Mouse (Mus musculus): ENCODE results near the gene Otub1. TPM values are rescaled to one million over a fixed set of nuclear protein-coding genes. Genes with fewer than 3 reads are reported as not detected.
A peak's percentile ranks its signal among the peaks of the same experiment; 100 is the strongest.

The Otub1 gene
- polyA plus RNA-seq, 1 experiment from 2014 or later = 197 TPM

DNA sequence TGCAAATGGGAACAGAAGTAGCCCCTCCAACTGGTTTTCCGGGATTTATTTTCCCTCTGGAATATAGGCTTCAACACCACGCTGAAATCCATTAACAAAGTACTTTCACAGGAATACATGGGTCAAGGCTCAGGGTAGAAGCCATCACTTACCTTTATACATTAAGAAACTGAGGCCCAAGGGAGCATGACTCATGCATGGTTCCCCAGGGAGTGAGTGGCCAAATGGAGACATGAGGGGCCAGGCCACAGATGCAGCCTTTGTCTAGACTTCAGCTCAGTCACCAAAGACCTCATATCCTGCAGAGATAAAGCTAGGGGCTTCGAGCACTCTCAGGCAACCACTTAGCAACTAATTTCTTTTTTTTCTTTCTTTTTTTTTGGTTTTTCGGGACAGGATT is 30.6 kb upstream of the Otub1 start:
- no peak overlapping the region for H3K9ac ChIP-seq (ENCODE audit: low read depth, low read length)
- H3K27me3 ChIP-seq (ENCODE audit: insufficient read depth, low read length) = no peaks in the 10 kb centered on the region
- H3K4me3 ChIP-seq (replicated peaks; ENCODE audit: low read depth, low read length) = no peak overlapping the region
- TF ChIP-seq CTCF (IDR thresholded peaks at IDR 0.05; ENCODE audit: low read depth) = no peak
- H3K9me3 ChIP-seq (replicated peaks; ENCODE audit: low read length) = no peaks in the 10 kb centered on the region
- H3K36me3 ChIP-seq (ENCODE audit: insufficient read depth, low read length) = peaks cover 8% of the 10 kb centered on the region; the same call in 1 of the 2 replicates
- no peak overlapping the region for H3K4me2 ChIP-seq (ENCODE audit: low read length)
- no peak overlapping the region for H3K27ac ChIP-seq
- 0 out of 2 replicates have a peak, but pooled peaks cover 12% of the 10 kb centered on the region for H3K4me1 ChIP-seq (replicated peaks; ENCODE audit: insufficient read depth, low read length)
- ATAC-seq (replicated peaks; ENCODE audit: low FRiP score, low read depth) = no peak
- WGBS = 88% methylated on average over 4 of the region's 4 CpGs
- no peak for DNase-seq (ENCODE audit: low spot score)

DNA sequence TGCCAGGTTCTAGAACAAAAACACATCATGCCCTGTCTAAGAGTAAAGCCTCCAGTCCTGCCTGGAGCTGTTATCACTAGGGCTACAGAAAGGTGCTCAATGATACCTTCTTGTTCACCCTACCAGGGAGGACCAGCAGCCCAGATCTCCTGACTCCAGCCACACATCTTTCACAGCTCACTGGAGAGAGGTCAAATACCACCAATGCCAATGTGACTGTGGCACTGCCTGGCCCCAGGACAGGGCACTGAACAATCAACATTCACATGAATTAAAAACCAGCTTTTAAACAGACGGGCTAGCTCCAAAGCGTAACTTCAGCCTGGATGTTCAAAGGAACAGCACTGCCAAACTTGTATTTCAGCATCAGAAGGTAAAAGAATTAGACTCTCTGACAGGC is 29.9 kb upstream of the Otub1 start:
- Histone ChIP-seq H3K27me3 (ENCODE audit: insufficient read depth, low read length) (no peaks in the 10 kb centered on the region), H3K4me1 (replicated peaks; ENCODE audit: insufficient read depth, low read length) (0 out of 2 replicates have a peak, but pooled peaks cover 12% of the 10 kb centered on the region), H3K9me3 (replicated peaks; ENCODE audit: low read length) (no peaks in the 10 kb centered on the region), H3K27ac (no peak overlapping the region), H3K9ac (ENCODE audit: low read depth, low read length) (no peak overlapping the region), H3K4me2 (ENCODE audit: low read length) (no peak overlapping the region), H3K4me3 (replicated peaks; ENCODE audit: low read depth, low read length) (no peak overlapping the region), H3K36me3 (ENCODE audit: insufficient read depth, low read length) (peaks cover 12% of the 10 kb centered on the region)
- DNase-seq (ENCODE audit: low spot score) (no peak), ATAC-seq (replicated peaks; ENCODE audit: low FRiP score, low read depth) (no peak)
- no peak for TF ChIP-seq CTCF (IDR thresholded peaks at IDR 0.05; ENCODE audit: low read depth)
- 62% methylated on average over 2 of the region's 2 CpGs for WGBS

DNA sequence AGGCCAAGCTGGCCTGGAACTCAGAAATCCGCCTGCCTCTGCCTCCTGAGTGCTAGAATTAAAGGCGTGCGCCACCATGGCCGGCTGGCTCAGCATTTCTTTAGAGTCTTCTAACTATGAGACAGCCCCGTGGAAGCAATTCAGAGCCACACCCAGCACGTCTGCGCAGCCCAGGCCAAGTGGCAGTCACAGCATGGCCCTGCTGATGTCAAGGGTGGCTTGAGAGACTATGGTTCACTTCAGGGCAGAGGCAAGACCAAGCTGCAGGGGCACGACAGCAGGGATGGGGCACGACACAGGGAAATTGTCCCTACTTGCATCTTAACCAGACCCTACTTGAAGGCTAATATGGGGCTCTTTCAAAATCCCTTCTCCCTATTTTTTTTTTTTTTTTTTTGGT is 29.3 kb upstream of the Otub1 start:
- H3K4me1 ChIP-seq (replicated peaks; ENCODE audit: insufficient read depth, low read length) = 0 out of 2 replicates have a peak, but pooled peaks cover 12% of the 10 kb centered on the region
- no peak for ATAC-seq (replicated peaks; ENCODE audit: low FRiP score, low read depth)
- H3K9ac ChIP-seq (ENCODE audit: low read depth, low read length) = no peak overlapping the region
- WGBS = 92% methylated on average over 9 of the region's 9 CpGs
- no peak overlapping the region for H3K4me3 ChIP-seq (replicated peaks; ENCODE audit: low read depth, low read length)
- H3K4me2 ChIP-seq (ENCODE audit: low read length) = no peak overlapping the region
- H3K36me3 ChIP-seq (ENCODE audit: insufficient read depth, low read length) = peaks cover 13% of the 10 kb centered on the region
- no peak for TF ChIP-seq CTCF (IDR thresholded peaks at IDR 0.05; ENCODE audit: low read depth)
- DNase-seq (ENCODE audit: low spot score) = no peak
- no peaks in the 10 kb centered on the region for H3K9me3 ChIP-seq (replicated peaks; ENCODE audit: low read length)
- H3K27ac ChIP-seq = no peak overlapping the region
- no peaks in the 10 kb centered on the region for H3K27me3 ChIP-seq (ENCODE audit: insufficient read depth, low read length)

DNA sequence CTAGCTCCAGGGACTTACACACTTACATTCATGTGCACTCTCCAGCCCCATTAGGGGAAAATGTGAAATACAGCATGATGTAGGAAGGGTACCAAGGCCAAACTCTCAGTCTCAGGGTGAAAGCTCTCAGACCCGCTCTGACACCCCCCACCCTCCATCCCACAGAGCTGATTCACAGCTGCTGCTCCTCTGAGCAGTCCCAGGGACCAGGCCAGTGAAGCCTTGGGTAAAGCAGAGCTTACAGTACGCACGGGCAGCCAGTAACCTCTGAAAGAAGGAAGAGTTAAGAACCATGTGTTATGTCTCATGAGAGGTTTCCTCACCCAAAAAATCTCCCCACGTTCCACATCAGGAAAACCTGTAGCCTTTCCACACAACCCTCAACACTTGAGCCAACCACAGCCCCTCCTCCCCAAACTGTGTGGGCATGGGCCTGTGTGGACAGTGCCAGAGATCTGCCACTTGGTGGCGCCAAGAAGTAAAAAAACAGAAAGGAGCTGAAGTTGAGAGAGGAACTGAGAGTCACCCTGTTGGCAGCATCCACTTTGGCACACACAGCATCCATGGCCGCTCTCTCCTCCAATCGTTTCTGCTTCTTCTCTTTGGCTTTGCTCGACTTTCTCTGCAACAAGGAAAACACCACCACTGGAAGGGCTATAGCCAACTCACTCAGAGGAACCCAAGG is 28.6 kb upstream of the Otub1 start:
- Histone ChIP-seq H3K4me2 (ENCODE audit: low read length) (no peak overlapping the region), H3K9ac (ENCODE audit: low read depth, low read length) (no peak overlapping the region), H3K4me3 (replicated peaks; ENCODE audit: low read depth, low read length) (no peak overlapping the region), H3K4me1 (replicated peaks; ENCODE audit: insufficient read depth, low read length) (0 out of 2 replicates have a peak, but pooled peaks cover 5% of the 10 kb centered on the region), H3K27me3 (ENCODE audit: insufficient read depth, low read length) (no peaks in the 10 kb centered on the region), H3K36me3 (ENCODE audit: insufficient read depth, low read length) (peaks cover 18% of the 10 kb centered on the region), H3K27ac (no peak overlapping the region), H3K9me3 (replicated peaks; ENCODE audit: low read length) (no peaks in the 10 kb centered on the region)
- peak; percentile 84 for TF ChIP-seq CTCF (IDR thresholded peaks at IDR 0.05; ENCODE audit: low read depth)
- ATAC-seq (replicated peaks; ENCODE audit: low FRiP score, low read depth) (peak; percentile 81), DNase-seq (ENCODE audit: low spot score) (peak; percentile 86)
- 52% methylated on average over 8 of the region's 8 CpGs for WGBS

DNA sequence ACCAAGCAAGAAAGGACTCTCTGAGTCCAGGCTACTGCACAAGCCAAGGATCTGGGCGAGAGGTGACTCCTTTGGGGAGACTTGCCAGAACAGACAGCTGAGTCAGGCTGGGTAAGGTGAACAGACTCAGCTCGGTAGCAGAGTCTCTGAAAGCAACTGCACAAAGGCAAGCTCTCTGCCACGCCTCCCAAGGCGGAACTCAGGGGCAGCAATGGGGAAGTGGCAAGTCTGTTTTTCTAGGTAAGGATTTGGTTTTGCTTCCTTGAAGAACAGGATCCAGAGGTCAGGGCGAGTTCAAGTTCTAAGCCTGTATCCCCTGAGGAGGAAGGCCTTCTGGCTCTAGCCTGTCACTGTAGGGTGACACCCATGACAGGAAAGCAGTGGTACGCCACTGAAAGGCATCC is 20.4 kb upstream of the Otub1 start:
- Histone ChIP-seq H3K4me1 (replicated peaks; ENCODE audit: insufficient read depth, low read length) (no peaks in the 10 kb centered on the region), H3K27me3 (ENCODE audit: insufficient read depth, low read length) (no peaks in the 10 kb centered on the region), H3K36me3 (ENCODE audit: insufficient read depth, low read length) (peaks cover 41% of the 10 kb centered on the region), H3K9ac (ENCODE audit: low read depth, low read length) (no peak overlapping the region), H3K9me3 (replicated peaks; ENCODE audit: low read length) (no peaks in the 10 kb centered on the region), H3K4me2 (ENCODE audit: low read length) (no peak overlapping the region), H3K4me3 (replicated peaks; ENCODE audit: low read depth, low read length) (no peak overlapping the region), H3K27ac (no peak overlapping the region)
- WGBS = 82% methylated on average over 6 of the region's 6 CpGs
- ATAC-seq (replicated peaks; ENCODE audit: low FRiP score, low read depth) = no peak
- DNase-seq (ENCODE audit: low spot score) = no peak
- no peak for TF ChIP-seq CTCF (IDR thresholded peaks at IDR 0.05; ENCODE audit: low read depth)

DNA sequence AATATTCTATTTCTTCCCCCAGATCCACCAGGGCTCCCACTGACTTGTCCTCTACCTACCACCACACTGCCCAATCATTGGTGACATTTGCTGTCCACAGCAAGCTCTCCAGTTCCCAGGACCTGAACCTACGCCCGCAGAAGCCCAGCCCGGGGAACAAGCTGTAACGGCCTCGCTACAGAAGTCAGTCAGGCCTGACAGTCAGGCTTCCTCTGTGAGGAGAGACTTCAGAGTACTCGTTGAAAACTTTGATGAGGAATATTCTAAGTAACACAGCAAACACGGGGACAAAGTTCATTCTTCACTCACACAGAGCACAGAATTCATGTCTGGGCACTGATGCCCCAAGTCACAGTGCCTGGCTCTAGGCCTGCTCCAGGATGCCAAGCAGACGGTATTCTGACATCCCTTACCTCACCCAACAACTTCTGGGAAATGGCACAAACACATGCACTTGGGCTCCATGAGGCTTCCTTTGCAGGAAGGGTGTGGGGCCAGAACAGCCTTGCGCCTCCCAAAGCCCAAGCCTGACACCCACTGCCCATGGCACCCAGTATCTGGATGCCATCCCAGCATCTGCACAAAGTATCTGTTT is 19.1 kb upstream of the Otub1 start:
- 72% methylated on average over 9 of the region's 9 CpGs for WGBS
- no peak for ATAC-seq (replicated peaks; ENCODE audit: low FRiP score, low read depth)
- Histone ChIP-seq H3K4me2 (ENCODE audit: low read length) (no peak overlapping the region), H3K27ac (no peak overlapping the region), H3K4me1 (replicated peaks; ENCODE audit: insufficient read depth, low read length) (no peaks in the 10 kb centered on the region), H3K9ac (ENCODE audit: low read depth, low read length) (no peak overlapping the region), H3K9me3 (replicated peaks; ENCODE audit: low read length) (no peaks in the 10 kb centered on the region), H3K27me3 (ENCODE audit: insufficient read depth, low read length) (no peaks in the 10 kb centered on the region), H3K4me3 (replicated peaks; ENCODE audit: low read depth, low read length) (no peak overlapping the region), H3K36me3 (ENCODE audit: insufficient read depth, low read length) (peaks cover 33% of the 10 kb centered on the region)
- no peak for TF ChIP-seq CTCF (IDR thresholded peaks at IDR 0.05; ENCODE audit: low read depth)
- no peak for DNase-seq (ENCODE audit: low spot score)
